Mouse (Mus musculus): ENCODE measurements around the gene Gm26897. TPM values are rescaled to one million over a fixed set of nuclear protein-coding genes. Genes with fewer than 3 reads are reported as not detected.

The Gm26897 gene
- total RNA-seq, 2 experiments from 2014 or later: not detected

DNA sequence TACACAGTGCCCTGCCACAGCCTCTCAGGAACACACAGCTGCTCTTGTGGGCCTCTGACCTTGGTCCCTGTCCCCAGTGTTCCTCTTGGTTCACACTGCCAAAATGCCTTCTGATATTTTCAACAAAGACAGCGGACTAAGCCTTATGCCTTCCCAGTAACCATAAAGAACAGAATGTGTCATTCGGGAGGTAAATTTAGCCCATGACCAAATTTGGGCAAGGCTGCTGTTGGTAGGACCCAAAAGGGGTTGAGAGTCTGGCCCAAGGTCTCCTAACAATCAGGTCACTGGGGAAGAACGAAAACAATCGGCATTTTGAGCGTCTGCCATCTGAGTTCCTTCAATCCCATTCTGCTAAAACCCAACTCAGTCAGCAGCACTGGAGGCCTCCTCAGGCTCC is 15.9 kb downstream of the Gm26897 start:
- DNase-seq (ENCODE audit: low spot score in 2 of 2): no peak

DNA sequence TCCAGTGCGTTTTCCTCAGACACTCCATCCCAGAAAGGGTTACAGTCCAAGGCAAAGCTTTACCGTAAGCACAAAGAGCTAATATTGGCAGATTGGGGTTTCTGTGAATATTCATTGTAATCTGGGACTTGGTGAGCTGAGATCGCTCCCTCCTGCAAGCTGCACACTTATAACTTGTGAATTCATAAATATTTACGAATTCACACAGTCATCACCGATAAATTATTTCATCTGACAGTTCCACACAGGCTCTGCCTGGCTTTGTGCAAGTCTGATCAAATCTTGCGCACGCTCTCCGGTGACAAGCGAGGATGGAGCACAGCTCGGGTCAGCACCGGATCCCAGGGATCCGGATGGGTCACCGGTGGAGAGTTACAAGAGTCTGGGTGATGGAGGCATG is 16.4 kb downstream of the Gm26897 start:
- no peak for DNase-seq (ENCODE audit: low spot score in 2 of 2)

DNA sequence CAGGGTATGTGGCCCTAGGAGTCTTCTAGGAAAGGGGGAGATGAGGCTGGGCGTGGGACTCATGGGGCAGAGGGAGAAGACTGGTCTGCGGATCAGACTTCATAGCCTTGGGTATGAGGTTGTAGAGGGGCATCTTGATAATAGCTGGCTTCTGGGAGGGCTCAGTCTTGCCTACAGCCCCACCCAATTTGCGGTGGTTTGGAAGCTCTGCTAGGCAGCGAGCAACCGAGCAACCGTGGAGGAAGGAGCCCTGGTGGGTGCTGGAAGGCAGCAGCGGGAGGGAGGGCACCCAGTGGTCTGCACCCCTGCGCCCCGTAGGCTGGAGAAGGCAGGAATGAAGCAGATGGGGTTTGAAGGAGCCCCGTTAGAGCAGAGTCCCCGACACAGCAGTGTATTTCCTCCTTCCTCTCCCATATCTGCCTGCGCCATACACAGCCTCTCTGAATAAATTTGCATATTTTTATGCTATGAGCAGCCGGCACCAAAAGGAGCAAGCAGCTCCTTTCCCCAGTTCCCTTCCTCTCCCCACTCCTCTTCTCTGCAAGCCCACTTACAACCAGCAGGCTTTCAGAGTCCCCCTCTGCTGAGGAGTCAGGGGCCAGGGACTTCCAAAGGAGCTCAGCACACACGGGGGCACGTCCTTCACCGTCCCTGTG is 20.9 kb downstream of the Gm26897 start:
- DNase-seq (ENCODE audit: low spot score in 2 of 2): peak in 1 of 2 experiments; percentile 51

DNA sequence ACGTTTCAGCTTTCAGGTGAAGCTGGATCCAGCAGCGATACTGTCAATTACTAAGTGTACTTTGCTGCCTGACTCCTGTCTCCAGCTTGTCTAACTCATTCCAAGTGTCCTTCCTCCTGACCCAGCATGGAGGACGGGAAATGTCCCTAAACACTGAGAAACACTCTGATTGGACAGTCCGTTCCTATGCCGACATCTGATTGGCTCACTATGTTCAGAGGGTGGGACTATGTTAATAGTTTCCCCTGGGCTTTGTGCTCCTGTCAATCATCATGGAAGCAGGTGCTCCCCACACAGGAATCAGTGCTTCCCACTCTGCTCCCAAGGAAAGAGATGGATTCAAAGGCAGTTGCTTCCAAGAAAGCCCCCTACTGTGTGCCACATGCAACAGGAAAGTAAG is 21.6 kb downstream of the Gm26897 start:
- DNase-seq (ENCODE audit: low spot score in 2 of 2): no peak

DNA sequence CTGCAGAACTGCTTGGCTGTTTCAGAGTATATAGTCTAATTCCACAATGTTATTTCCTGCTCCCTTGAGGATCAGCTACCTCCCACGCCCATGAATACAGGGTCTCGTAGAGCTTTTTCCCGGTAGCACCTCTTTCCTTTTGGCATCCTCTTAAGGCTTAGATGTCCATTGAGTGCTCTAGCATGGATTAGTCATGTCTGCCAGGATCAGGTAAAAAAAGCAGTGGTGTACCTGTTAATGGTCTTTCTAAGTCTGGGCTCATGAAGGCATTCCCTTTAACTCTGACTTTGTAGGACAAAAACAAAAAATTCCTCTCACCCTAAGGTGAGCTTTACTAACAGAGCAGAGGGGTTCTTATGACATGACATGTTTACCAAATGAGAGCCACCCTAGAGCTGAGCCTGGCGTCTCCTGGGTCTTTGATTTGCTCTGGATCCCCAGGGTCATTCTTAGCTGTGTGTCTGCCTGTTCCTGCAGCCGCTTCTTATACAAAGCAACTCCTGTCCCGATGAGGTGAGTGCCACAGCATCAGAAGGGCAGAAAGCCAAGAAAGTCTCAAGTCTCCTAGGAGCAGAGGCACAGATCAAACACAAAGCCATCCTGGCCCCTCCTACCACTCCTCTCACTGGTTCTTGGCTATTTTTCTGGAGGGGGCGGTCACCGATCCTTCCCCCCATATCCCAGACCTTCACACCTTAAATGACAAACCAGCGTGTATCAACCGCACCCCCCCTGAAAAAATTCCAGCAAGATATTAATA is 27.2 kb downstream of the Gm26897 start:
- DNase-seq (ENCODE audit: low spot score in 2 of 2): no peak

DNA sequence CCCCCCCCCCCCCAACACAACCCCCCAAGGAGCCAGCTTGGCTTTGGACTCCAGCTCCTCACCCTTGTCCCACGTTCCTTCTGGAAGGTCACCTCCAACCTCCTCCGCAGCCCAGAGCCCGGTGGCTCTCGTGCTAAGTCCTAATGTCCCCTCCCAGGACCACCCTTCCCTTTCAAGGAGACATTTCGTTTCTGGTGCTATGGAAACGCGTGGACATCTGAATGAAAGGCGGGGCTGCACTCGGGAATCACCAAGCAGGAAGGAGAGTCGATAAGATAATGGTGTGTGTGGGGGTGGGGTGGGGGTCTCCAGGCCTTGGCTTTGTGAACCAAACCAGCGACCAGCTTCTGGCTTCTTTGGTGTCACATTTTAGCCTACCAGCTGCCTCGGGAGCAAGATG is 27.9 kb downstream of the Gm26897 start:
- DNase-seq (ENCODE audit: low spot score in 2 of 2): no peak

DNA sequence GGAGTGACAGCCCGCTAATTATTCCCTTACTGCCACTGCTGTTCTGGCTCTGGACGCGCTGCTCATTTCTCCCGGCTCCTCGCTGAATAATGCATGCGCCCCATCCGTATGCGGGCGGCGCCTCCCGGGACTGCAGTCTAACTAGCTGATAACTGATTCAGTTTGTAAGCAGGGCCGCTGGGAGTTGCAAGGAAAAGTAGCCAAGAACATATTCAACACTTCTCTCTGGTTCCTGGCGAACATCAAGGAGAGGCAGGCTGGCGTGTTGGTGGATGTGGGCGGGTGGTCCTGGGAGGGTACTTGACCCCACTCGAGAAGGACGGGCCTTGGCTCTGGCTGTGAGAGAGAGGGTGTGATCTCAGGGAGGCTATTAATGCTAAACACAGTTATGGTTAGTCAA is 28.4 kb downstream of the Gm26897 start:
- peak; percentile 81 to 87 for DNase-seq (ENCODE audit: low spot score in 2 of 2)

DNA sequence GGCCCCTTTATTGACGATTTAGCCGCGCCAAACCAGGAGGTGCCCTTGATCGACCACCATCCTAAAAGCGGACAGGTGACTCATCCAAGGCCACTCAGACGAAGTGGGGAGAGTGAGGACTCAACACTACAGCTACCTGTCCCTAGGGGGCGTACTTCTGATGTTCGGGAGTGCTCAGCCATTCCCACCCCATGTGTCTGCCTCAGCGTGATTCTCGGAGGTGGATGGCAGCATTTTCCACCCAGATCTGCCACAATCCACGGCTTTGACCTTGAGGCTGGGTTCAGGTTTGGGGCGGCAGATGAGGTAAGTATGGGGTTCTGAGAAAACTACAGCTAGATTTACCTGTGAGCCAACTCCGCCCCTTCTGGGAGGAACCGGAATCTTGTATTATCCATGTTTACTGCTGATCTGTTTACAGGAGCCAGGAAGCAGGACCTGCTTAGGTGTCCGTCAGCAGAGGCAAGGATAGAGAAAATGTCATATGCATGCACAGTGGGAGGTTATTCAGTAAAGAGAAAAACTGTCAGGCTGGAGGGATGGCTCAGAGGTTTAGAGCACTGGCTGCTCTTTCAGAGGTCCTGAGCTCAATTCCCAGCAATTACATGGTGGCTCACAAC is 32.1 kb downstream of the Gm26897 start:
- no peak for DNase-seq (ENCODE audit: low spot score in 2 of 2)

DNA sequence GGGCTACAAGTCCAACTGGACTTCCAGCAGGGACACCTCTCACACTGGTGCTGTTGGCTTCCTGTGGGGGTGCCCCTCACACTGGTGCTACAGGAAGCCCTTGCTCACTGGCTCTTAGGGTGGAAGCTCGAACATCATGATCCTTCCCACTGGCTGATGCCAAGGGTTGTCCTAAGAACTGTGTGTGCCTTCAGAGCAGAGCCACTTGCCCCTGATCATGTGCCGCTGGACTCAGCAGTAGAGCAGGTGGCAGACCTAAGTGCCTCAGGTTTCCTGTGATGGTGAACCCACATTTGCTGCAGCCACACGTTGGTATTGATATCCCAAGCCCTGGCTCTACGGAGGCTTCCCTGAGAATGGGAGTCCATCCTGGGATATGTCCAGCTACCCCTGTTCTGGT is 33.0 kb downstream of the Gm26897 start:
- DNase-seq (ENCODE audit: low spot score in 2 of 2): no peak

DNA sequence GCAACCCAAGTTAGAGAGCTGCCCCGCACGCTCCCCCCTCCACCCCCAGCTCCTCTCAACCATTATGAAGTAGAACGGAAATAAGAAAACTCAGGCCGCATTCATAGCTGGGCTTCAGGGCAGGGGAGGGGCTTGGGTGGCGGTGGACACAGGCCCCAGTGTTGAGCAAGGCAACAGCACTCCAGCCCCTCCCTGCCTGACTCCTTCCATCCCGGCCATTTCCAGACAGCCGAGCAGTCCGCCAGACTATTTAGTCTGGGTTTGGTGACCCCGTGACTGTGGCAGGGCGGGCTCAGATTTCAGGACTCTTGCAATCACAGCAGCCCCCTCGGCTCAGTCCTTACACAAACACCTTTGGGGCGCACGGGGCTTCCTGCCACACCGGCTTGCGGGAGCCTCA is 36.5 kb downstream of the Gm26897 start:
- DNase-seq (ENCODE audit: low spot score in 2 of 2): no peak

DNA sequence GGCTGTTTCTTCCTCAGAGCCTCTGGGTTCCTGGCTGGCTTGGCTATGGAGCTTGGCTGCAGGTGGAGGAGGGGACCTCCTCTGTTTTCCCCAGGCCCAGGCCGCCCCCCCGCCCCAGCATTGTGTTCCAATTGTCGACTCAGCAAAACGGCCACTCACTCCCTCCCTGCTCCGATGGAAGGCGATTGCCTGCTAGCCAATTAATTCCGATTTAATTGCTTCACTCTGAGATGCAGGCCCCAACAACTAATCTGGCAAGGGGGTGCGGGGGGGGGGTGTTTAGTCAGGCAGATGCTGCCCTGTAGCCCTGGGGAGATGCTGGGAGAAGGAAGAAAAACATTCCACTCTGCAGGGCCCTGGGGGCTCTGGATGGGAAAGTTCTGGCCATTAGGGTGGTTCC is 38.4 kb downstream of the Gm26897 start:
- no peak for DNase-seq (ENCODE audit: low spot score in 2 of 2)

DNA sequence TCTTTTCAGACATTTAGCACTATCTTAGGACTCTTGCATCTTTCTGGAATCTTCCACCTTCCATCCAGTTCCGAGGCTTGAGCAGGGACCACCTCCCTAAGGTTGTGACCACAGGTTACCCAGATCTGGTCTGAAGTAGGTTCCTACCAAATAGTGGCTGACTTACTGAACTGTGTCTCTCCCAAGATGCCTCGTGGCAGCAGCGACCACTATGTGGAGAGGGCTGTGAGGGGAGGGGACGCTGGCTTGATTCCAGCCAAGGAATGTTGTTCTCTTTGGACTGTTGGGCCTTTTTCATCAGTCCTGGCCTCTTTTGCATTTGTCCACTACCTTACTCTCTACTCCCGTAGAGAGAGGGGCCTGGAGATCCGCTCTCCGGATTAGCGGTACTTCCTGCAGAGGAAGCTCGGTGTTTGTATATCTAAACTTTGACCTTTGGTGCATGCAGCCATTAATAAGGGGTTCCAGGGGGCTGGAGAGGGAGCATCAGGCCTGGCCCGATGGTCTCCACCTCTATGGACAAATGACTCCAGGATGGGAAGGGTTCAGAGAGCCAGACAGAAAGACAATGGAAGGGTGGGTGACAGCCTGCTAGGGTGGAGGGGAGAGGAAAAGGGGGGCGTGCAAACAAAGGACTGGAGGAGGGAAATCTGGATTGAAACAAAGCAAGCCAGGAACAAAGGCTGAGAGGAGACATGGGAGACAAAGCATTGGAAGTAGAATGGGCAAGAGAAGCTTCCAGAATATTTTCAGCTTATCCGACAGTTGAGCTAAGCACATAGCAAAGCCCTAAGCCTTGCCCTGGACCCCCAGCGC is 39.1 kb downstream of the Gm26897 start:
- no peak for DNase-seq (ENCODE audit: low spot score in 2 of 2)

DNA sequence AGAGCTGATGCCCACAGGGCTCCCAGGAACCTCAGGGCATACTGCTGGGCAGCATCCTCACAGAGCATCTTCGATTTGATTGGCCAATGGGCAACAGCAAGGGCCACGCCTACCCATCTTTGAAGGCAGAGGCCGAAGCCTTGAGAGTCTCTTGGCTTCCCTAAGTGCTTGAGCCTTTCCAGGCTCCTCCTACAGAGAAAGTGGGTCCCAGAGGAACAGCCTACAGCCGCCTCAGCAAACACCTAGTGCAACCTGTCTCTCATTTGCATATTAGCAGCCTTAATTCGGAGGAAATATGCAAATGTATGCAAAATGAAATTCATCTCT is 39.6 kb downstream of the Gm26897 start:
- no peak for DNase-seq (ENCODE audit: low spot score in 2 of 2)

DNA sequence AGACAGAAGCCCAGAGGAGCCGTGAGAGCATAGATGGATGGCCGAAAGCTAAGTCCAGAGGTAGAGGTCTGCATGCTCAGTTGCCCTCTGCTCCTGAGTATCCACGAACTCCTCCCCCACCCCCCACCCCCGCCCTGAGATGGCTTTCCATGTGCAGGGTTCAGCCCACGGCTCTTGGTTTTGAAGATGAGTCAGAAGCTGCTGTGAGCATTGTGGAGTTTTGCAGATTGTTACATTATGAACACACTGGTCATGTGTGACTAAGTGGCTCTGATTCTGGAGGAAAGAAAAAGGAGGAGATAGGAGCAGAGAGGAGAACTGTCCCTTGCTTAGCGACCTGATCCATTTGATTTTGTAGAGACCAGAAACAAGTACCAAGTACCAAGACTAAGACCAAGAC is 42.5 kb downstream of the Gm26897 start:
- no peak for DNase-seq (ENCODE audit: low spot score in 2 of 2)

DNA sequence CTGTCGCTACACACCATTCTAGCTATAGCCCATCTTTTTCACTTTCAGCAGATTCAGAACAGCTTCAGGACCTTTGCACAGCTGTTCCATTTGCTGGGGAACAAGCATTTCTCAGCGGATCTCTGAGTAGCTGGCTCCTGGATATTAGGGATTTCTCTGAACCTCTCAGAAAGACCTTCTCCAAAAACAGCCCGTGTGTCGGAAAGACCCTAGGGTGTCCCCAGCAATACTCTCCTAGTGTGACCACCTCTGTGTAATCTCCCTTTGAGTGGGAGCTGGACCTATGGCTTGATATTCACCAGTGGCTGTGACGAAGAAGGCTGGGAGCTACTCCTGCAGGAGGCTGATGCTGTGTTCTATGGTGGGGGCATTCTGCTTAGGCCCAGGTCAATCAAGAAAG is 44.4 kb downstream of the Gm26897 start:
- DNase-seq (ENCODE audit: low spot score in 2 of 2): no peak

DNA sequence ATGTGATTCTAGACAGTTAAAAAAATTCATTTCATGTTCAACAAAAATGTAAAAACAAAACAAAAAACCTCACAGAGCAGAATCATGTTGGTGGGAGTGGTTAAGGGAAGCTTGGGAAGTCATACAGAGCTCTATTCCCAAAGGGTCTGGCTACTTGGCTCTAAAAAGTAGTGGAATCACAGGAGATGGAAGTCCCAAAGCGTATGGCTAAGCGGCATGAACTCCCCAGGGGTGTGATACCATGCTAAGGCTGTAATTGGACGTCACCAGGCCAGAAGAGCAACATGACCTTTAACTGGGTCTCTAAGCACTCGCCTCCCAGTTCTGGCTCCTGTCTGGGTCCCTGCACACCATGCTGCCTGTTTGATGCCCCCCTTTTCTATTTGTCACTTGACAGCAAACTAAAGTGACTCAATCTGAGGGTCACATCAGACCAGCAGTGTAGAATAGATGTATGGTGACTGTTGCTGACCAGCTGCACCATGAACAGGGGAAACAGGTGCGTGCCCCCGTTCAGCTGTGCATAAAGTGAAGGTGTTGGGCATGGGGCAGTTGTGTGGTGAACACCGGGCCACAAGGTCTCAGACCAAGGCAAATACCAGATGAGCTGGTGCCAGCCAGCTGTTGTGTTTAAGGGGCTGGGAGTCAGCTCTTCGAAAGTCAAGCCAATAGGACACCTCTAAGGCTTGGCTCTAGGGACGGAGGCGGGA is 46.2 kb downstream of the Gm26897 start:
- no peak for DNase-seq (ENCODE audit: low spot score in 2 of 2)

Measured in left cerebral cortex, adult 18-20 months (tissue).